Mouse (Mus musculus): ENCODE results near the gene Naxe. TPM values are rescaled to one million over a fixed set of nuclear protein-coding genes. Genes with fewer than 3 reads are reported as not detected.

Gene Naxe
- total RNA-seq, 2 experiments from 2014 or later = 61.0 to 61.1 TPM

DNA sequence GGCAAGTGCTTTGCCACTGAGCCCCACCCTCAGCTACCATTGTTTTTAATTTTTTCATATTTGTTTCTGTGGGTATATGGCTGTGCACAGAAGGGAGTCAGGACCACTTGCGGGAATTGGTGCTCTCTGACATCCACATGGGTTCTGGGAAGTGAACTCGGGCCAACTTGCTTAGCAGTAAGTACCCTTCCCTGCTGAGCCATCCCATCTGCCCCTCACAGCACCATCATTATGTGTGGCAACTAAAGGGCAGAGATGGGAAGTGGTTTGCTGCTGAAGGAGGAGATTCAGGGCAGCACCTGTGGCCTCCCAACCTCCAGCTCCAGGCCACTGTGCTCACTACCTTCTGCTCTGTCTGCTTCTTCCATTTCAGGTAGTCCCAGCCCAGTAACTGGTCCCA lies 15.3 kb upstream of the Naxe start:
- intact Hi-C loops (cut with DNase I) = loop anchor here (5.0 kb wide), 1 partner anchor 46 kb away; the partner anchor contains the start of gene Hapln2
- DNase-seq = no peak

DNA sequence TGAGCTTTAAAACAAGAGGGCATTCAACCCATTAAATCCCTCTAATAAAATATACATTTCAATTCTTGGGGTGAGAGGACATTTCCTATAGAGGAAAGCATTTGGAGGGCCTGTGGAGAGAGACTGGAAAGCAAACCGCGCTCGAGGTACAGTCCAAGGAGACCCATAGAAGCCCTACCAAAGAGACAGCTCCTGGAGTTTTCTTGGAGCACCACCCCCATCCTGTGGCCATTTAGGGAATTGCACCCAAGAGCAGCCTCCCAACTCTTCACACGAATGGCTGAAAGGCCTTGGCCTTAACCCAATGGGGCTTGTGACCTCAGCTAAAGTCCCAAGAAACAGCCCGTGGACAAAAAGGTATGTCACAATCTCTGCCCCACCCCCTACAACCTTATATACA lies 13.5 kb upstream of the Naxe start:
- DNase-seq = peak; percentile 86 to 93
- intact Hi-C loops (cut with DNase I) = loop anchor here (1.0 to 5.0 kb wide), 4 partner anchors 44 to 136 kb away; partner anchors contain the start of gene Hapln2

DNA sequence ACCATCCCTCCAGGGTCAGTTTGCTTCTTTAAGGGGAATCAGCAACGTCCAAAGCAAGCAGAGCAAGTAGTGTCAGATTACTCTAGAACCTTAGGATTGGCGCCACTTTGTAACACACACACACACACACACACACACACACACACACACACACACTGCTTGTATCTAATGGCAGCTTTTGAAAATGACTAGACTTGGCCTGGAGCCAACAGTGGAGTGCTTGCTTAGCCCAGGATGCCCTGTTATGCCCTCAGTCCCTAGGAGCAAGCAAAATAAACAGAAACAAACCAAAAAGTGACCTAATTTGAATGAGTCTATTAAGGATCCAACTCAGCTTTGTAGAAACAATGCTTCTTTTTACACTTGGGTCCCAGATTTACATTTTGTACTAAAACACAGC lies 10.1 kb upstream of the Naxe start:
- DNase-seq = peak in 1 of 2 experiments; percentile 18
- intact Hi-C loops (cut with DNase I) = no loop called here

GRCm38 (mm10) chr3:88057030-88057429 lies 1.3 kb downstream of the Naxe start:
- no peak for DNase-seq
- intact Hi-C loops (cut with DNase I) = no loop called here

- intact Hi-C loops (cut with DNase I) = no loop called here
Measured at GRCm38 (mm10) chr3:88049532-88049931, 8.8 kb downstream of the Naxe start.

DNA sequence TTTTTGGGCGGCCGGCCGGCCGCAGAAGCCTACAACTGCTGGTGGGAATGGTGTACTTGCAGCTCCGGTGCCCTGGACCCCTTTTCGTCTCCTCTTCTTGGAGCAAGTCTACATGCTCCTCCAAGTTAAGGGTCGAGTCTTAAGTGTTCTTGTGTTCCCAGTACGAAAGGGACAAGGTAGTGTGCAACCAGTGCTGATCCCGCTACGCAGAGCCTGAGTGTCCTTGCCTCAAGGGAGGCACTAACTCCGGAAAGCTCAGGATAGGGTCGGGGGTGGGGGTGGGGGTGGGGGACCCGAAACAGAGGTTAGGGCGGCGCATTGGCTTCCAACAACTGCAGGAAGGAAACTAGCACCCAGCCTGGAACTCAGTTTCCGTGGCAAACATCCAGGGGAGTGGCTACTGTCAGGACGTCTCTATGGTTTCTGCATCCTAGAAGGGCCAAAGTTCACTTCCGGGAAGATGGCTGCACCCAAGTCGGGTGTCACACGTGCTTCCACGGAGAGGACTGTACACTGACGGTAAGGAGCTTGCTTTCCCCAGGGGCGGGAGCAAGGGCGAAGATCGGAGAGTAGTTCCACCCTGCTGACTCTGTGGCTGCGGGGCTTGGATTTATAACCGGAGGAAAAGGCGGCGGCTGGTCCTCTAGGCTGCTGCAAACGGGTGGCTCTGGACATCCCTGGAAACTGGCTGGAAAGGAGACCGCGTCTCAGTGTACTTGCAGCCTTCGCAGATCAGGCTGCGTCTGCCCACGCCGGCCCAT lies 15.5 kb downstream of the Naxe start, which contains the start of gene Gpatch4:
Gene Gpatch4, plus strand, starts transcription at position 448 of the 761 bp plus-strand sequence.
- intact Hi-C loops (cut with DNase I) = no loop called here
- peak; percentile 82 to 91 for DNase-seq

More at GRCm38 (mm10) chr3:88049532-88049931, 8.8 kb downstream of the Naxe start:
- DNase-seq = no peak

DNA sequence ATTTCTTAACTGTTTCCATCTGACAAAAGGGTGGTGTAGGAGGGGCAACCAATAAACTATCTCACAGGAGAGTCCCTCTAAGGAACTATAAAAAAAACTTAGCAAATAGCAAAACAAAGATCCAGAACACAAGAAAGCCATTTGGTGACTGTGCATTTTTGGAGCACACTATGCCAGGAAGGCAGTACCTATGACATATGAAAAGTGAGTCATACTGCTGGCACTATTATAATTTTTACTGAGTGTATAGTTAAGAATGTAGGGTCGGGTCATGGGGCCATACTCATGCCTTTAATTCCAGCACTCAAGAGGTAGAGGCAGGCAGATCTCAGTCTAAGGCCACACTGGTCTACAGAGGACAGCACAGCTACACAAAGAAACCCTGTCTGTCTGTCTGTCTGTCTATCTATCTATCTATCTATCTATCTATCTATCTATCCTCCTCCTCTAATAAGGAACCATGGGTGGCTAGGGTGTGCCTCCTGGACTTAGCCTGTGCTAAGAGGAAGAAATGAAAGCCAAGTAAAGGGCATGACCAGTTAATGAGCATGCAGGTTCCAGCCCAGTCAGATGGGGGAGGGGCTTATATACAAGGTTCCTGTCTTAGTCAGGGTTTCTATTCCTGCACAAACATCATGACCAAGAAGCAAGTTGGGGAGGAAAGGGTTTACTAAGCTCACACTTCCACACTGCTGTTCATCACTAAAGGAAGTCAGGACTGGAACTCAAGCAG lies 22.6 kb downstream of the Naxe start:
- intact Hi-C loops (cut with DNase I) = no loop called here
- no peak for DNase-seq

DNA sequence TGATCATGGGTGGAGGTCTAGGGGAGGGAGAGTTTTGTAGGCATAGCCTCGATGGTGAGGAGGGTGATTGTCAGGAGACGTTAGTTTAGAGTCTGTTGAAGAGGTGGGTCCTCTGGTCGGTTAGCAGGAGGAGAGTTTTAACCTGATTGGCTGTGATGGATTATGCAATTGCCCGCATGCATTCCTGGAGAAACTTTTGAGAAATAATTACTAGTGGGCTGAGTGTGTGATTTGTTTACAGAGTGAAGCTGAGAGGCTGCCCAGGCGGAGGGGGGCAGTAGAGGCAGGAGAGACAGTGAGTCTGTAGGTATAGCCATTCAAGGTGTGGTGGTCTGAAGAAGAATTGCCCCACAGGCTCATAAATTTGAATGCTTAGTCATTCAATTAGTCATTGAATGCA lies 24.8 kb downstream of the Naxe start:
- intact Hi-C loops (cut with DNase I) = no loop called here
- no peak for DNase-seq

- peak; percentile 49 to 57 for DNase-seq
- intact Hi-C loops (cut with DNase I) = no loop called here
Measured at GRCm38 (mm10) chr3:88030608-88031395, 27.5 kb downstream of the Naxe start.

- DNase-seq = no peak
- intact Hi-C loops (cut with DNase I) = loop anchor here (5.0 kb wide), 1 partner anchor 45 kb away; no protein-coding TSS in a partner anchor
Measured at GRCm38 (mm10) chr3:88027434-88028186, 30.7 kb downstream of the Naxe start, which contains the start of gene Hapln2. Gene Hapln2 (minus strand): TSS chr3:88027583.

DNA sequence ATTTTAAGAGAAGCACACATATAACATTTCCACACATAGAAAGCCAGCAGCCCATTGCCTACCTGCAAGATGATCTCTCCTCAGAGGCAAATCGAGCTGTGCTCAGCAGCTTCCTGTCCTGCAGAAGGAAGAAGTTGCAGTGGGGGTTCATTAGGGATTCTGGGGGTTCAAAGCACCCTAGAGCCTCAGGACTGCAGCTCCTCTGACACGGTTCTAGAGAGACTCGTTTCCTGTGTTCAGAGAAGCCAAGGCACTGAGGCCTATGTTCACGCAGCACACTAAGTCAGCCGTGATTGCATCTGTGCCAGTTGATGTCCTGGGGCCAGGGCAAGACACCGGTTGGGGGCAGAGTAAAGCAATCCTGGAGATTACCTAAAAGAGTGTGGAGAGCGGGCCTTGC lies 31.5 kb downstream of the Naxe start:
- intact Hi-C loops (cut with DNase I) = loop anchor here (5.0 kb wide), 1 partner anchor 45 kb away; no protein-coding TSS in a partner anchor
- DNase-seq = no peak

DNA sequence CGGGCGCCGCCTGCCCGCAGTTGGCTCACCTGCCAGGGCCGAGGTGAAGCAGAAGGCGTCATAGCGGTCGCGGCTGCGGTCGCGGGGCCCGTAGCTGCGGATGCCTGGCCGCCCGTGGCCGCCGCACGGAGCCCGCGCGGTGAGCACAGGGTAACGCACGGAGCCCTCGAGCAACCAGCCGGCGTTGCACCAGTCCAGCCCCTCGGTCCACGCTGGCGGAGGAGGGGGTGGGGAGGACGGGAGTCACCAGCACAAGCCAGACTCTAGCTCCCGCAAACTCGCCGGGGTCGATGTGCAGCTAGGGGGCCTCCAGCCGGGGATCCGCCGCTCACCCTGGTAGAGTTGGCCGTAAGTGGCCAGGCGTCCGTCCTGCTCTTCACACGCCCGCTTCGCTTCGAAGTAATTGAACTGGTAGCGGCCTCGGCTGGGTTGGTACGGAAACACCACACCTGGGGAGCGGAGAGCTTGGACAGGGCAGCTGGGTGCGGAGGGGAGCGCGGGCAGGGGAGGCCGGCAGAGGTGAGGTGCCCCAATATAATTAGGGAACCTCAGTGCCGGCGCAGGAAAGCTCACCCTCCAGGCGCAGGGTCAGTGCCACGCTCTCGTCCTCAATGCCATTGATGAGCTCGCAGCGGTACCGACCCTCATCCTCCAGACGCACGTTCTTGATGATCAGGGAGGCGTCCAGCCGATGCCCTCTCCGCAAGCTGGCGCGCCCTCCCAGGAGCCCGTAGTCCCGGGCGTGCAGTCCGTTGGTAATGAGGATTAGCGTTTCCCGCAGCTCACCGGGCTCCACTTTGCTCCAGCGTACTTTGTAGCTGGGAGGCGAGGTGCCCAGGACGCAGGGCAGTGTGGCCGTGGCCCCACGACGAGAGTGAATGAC lies 34.9 kb downstream of the Naxe start:
- DNase-seq = no peak
- intact Hi-C loops (cut with DNase I) = no loop called here

GRCm38 (mm10) chr3:88022322-88023191 lies 35.7 kb downstream of the Naxe start:
- intact Hi-C loops (cut with DNase I) = no loop called here
- peak; percentile 87 to 88 for DNase-seq

- DNase-seq = peak in 1 of 2 experiments; percentile 34
- intact Hi-C loops (cut with DNase I) = loop anchor here (1.0 kb wide), 1 partner anchor 61 kb away; no protein-coding TSS in a partner anchor
Measured at GRCm38 (mm10) chr3:88010634-88011265, 47.5 kb downstream of the Naxe start.
